In genomic region chr1:55087401-55087904, GRCm38 (mm10) we compare ENCODE assay signal across 8 mouse cellular contexts. TPM values are rescaled to one million over a fixed set of nuclear protein-coding genes. Genes with fewer than 3 reads are reported as not detected.
DNase-seq lines count a peak whose midpoint lies in the region; ATAC-seq and TF ChIP-seq lines count a peak whose summit lies in the region.

No protein-coding gene starts in this region.

- peak overlapping the region; percentile 87 for H3K9ac ChIP-seq in kidney, postnatal 0 days (ENCODE audit: low read depth, low read length)
- H3K9ac ChIP-seq in midbrain, embryonic 14.5 days (replicated peaks; ENCODE audit: low read length): peak overlapping the region; percentile 84

- H3K36me3 ChIP-seq in embryonic facial prominence, embryonic 10.5 days (replicated peaks): peaks cover 68% of the 10 kb centered on the region
- H3K36me3 ChIP-seq in kidney, postnatal 0 days (ENCODE audit: insufficient read depth, low read length): peaks cover 18% of the 10 kb centered on the region
- H3K36me3 ChIP-seq in midbrain, embryonic 14.5 days (ENCODE audit: control insufficient read depth, insufficient read depth, low read length): peaks cover 49% of the 10 kb centered on the region

- no peaks in the 10 kb centered on the region for H3K27me3 ChIP-seq in embryonic facial prominence, embryonic 10.5 days (replicated peaks; ENCODE audit: low read depth, poor library complexity, severe bottlenecking)
- no peaks in the 10 kb centered on the region for H3K27me3 ChIP-seq in kidney, postnatal 0 days (ENCODE audit: insufficient read depth, low read length)
- no peaks in the 10 kb centered on the region for H3K27me3 ChIP-seq in midbrain, embryonic 14.5 days (ENCODE audit: control insufficient read depth, insufficient read depth, low read length)

- under 1% methylated on average over 57 of the region's 57 CpGs for WGBS in embryonic facial prominence, embryonic 10.5 days
- 1% methylated on average over 30 of the region's 57 CpGs for WGBS in kidney, postnatal 0 days
- WGBS in midbrain, embryonic 14.5 days: under 1% methylated on average over 49 of the region's 57 CpGs

- peak overlapping the region; percentile 96 for H3K4me3 ChIP-seq in embryonic facial prominence, embryonic 10.5 days
- peak overlapping the region; percentile 92 for H3K4me3 ChIP-seq in kidney, postnatal 0 days (replicated peaks; ENCODE audit: low read depth, low read length)
- H3K4me3 ChIP-seq in midbrain, embryonic 14.5 days (replicated peaks; ENCODE audit: low read depth, low read length): peak overlapping the region; percentile 92

- ATAC-seq in granulocyte monocyte progenitor cell, adult 5-6 weeks (replicated peaks; ENCODE audit: poor library complexity, severe bottlenecking): peak; percentile 45; the same call in 1 of the 2 replicates
- ATAC-seq in kidney, postnatal 0 days (replicated peaks; ENCODE audit: low FRiP score, low read depth): peak; percentile 62
- ATAC-seq in midbrain, embryonic 14.5 days (ENCODE audit: low FRiP score, low TSS enrichment): peak; percentile 65

- DNase-seq in gastrocnemius, adult 18-20 months (ENCODE audit: low spot score): peak; percentile 64
- no peak for DNase-seq in gastrocnemius, postnatal 25 days
- DNase-seq in 416B (ENCODE audit: low read depth): peak; percentile 65
- no peak for DNase-seq in embryonic facial prominence, embryonic 10.5 days (ENCODE audit: low spot score)
- DNase-seq in kidney, postnatal 0 days (ENCODE audit: low spot score): no peak
- no peak for DNase-seq in midbrain, embryonic 14.5 days
- DNase-seq in thymus, postnatal 36 days: no peak

- no peaks in the 10 kb centered on the region for H3K9me3 ChIP-seq in embryonic facial prominence, embryonic 10.5 days
- no peaks in the 10 kb centered on the region for H3K9me3 ChIP-seq in kidney, postnatal 0 days (replicated peaks; ENCODE audit: low read length)
- no peaks in the 10 kb centered on the region for H3K9me3 ChIP-seq in midbrain, embryonic 14.5 days (ENCODE audit: control insufficient read depth, low read length)

- H3K4me1 ChIP-seq in embryonic facial prominence, embryonic 10.5 days: peaks cover 38% of the 10 kb centered on the region
- H3K4me1 ChIP-seq in kidney, postnatal 0 days (replicated peaks; ENCODE audit: insufficient read depth, low read length): 0 out of 2 replicates have a peak, but pooled peaks cover 4% of the 10 kb centered on the region
- peaks cover 19% of the 10 kb centered on the region for H3K4me1 ChIP-seq in midbrain, embryonic 14.5 days (ENCODE audit: control insufficient read depth, insufficient read depth, low read length)

- peak overlapping the region; percentile 82 for H3K4me2 ChIP-seq in kidney, postnatal 0 days (ENCODE audit: low read length)
- peak overlapping the region; percentile 94 for H3K4me2 ChIP-seq in midbrain, embryonic 14.5 days (ENCODE audit: low read length)

- peak overlapping the region; percentile 99 for H3K27ac ChIP-seq in embryonic facial prominence, embryonic 10.5 days (replicated peaks)
- peak overlapping the region; percentile 99 for H3K27ac ChIP-seq in kidney, postnatal 0 days
- peak overlapping the region; percentile 94 for H3K27ac ChIP-seq in midbrain, embryonic 14.5 days (replicated peaks; ENCODE audit: low read depth, low read length)

- no peak for TF ChIP-seq CTCF in kidney, postnatal 0 days (IDR thresholded peaks at IDR 0.05; ENCODE audit: low read depth)

RNA-seq across cellular contexts. Expression of gene Hspe1, which starts 0.5 kb away (rescaled TPM):
- 10 to 100 TPM; 83.9 to 93.0 TPM for total RNA-seq in gastrocnemius, adult 18-20 months (2021)
- 10 to 100 TPM; 83.7 to 88.8 TPM for total RNA-seq in gastrocnemius, postnatal 25 days (2021)
- 672 and 707 TPM in 2 replicates for polyA plus RNA-seq in embryonic facial prominence, embryonic 10.5 days (2016; fragmentation: Nextera tagmentation; extraction: Ambion mirVana)
- total RNA-seq in granulocyte monocyte progenitor cell, adult 5-6 weeks (2014; fragmentation: Nextera tagmentation): 468 and 486 TPM in 2 replicates
- total RNA-seq in granulocyte monocyte progenitor cell, adult 5-6 weeks (2017): 471 and 514 TPM in 2 replicates
- polyA plus RNA-seq in kidney, postnatal 0 days (2015; fragmentation: Nextera tagmentation; extraction: Ambion mirVana): 528 and 576 TPM in 2 replicates
- 255 and 258 TPM in 2 replicates for polyA plus RNA-seq in midbrain, embryonic 14.5 days (2014; fragmentation: Nextera tagmentation; extraction: Ambion mirVana)

RNA-seq across cellular contexts. Expression of gene Hspd1, which starts 0.6 kb away (rescaled TPM):
- total RNA-seq in gastrocnemius, adult 18-20 months (2021): 100 to 1,000 TPM; 161 to 176 TPM
- total RNA-seq in gastrocnemius, postnatal 25 days (2021): 100 to 1,000 TPM; 162 to 179 TPM
- 604 and 644 TPM in 2 replicates for polyA plus RNA-seq in embryonic facial prominence, embryonic 10.5 days (2016; fragmentation: Nextera tagmentation; extraction: Ambion mirVana)
- 291 and 340 TPM in 2 replicates for total RNA-seq in granulocyte monocyte progenitor cell, adult 5-6 weeks (2014; fragmentation: Nextera tagmentation)
- 555 and 596 TPM in 2 replicates for total RNA-seq in granulocyte monocyte progenitor cell, adult 5-6 weeks (2017)
- 315 and 358 TPM in 2 replicates for polyA plus RNA-seq in kidney, postnatal 0 days (2015; fragmentation: Nextera tagmentation; extraction: Ambion mirVana)
- 207 and 232 TPM in 2 replicates for polyA plus RNA-seq in midbrain, embryonic 14.5 days (2014; fragmentation: Nextera tagmentation; extraction: Ambion mirVana)

RNA-seq across cellular contexts. Expression of gene Coq10b, which starts 34.9 kb away (rescaled TPM):
- total RNA-seq in gastrocnemius, adult 18-20 months (2021): 10 to 100 TPM; 21.4 to 21.9 TPM
- total RNA-seq in gastrocnemius, postnatal 25 days (2021): 10 to 100 TPM in 1 of 2 experiments, 1 to 10 TPM in 1; 7.7 to 22.8 TPM
- polyA plus RNA-seq in embryonic facial prominence, embryonic 10.5 days (2016; fragmentation: Nextera tagmentation; extraction: Ambion mirVana): 21.7 and 22.0 TPM in 2 replicates
- total RNA-seq in granulocyte monocyte progenitor cell, adult 5-6 weeks (2014; fragmentation: Nextera tagmentation): 13.5 and 20.2 TPM in 2 replicates
- total RNA-seq in granulocyte monocyte progenitor cell, adult 5-6 weeks (2017): 14.0 and 15.2 TPM in 2 replicates
- 23.9 and 25.5 TPM in 2 replicates for polyA plus RNA-seq in kidney, postnatal 0 days (2015; fragmentation: Nextera tagmentation; extraction: Ambion mirVana)
- polyA plus RNA-seq in midbrain, embryonic 14.5 days (2014; fragmentation: Nextera tagmentation; extraction: Ambion mirVana): 38.7 and 41.4 TPM in 2 replicates

RNA-seq across cellular contexts. Expression of gene Mob4, which starts 43.6 kb away (rescaled TPM):
- 10 to 100 TPM; 37.8 to 38.0 TPM for total RNA-seq in gastrocnemius, adult 18-20 months (2021)
- total RNA-seq in gastrocnemius, postnatal 25 days (2021): 10 to 100 TPM; 34.1 to 38.5 TPM
- 129 and 137 TPM in 2 replicates for polyA plus RNA-seq in embryonic facial prominence, embryonic 10.5 days (2016; fragmentation: Nextera tagmentation; extraction: Ambion mirVana)
- 42.9 and 43.9 TPM in 2 replicates for total RNA-seq in granulocyte monocyte progenitor cell, adult 5-6 weeks (2014; fragmentation: Nextera tagmentation)
- total RNA-seq in granulocyte monocyte progenitor cell, adult 5-6 weeks (2017): 32.6 and 49.7 TPM in 2 replicates
- 122 TPM in 2 replicates for polyA plus RNA-seq in kidney, postnatal 0 days (2015; fragmentation: Nextera tagmentation; extraction: Ambion mirVana)
- polyA plus RNA-seq in midbrain, embryonic 14.5 days (2014; fragmentation: Nextera tagmentation; extraction: Ambion mirVana): 183 and 196 TPM in 2 replicates

Comparison
In these comparisons a context has a peak if more than half of its experiments do, and no peak if none do; other contexts are left out.
1. DNase-seq: peak in gastrocnemius, adult 18-20 months (single experiment) and 416B (single experiment); none in gastrocnemius, postnatal 25 days (single experiment), embryonic facial prominence, embryonic 10.5 days (single experiment), kidney, postnatal 0 days (single experiment), midbrain, embryonic 14.5 days (single experiment) and thymus, postnatal 36 days (0 of 2).
2. RNA of gene Hspe1, which starts 0.5 kb away (total RNA-seq): 468 to 514 TPM in granulocyte monocyte progenitor cell, adult 5-6 weeks; 83.9 to 93.0 TPM in gastrocnemius, adult 18-20 months and 83.7 to 88.8 TPM in gastrocnemius, postnatal 25 days; every median in the first group is over 4 times any median in the second.
3. Peak in every context shown above with its lines, with median percentiles within 50 percentile points of each other: H3K27ac ChIP-seq, H3K4me3 ChIP-seq and ATAC-seq.